Mouse (Mus musculus) kidney, embryonic 15.5 days (tissue): Measurements from ENCODE around the gene Zfp746. TPM values are rescaled to one million over a fixed set of nuclear protein-coding genes. Genes with fewer than 3 reads are reported as not detected.
A peak's percentile ranks its signal among the peaks of the same experiment; 100 is the strongest.

Source experiments
- ATAC-seq: fragments of 200-750 bp; cut with Nextera tagmentation; replicated peaks from 2 replicates; pipeline ENCODE4 v1.8.0; 2017; ENCODE audit warnings: moderate TSS enrichment; ENCODE audit not compliant: low FRiP score
- H3K27ac ChIP-seq: fragments of 300-500 bp; sonication (generic); 2 replicates; pipeline ENCODE4 v1.5.1; 2015; ENCODE audit warnings: mild to moderate bottlenecking, inconsistent platforms
- H3K27me3 ChIP-seq: fragments of 300-500 bp; sonication (generic); 2 replicates; pipeline ENCODE4 v1.6.1; 2015; ENCODE audit warnings: inconsistent platforms
- H3K36me3 ChIP-seq: fragments of 300-500 bp; sonication (generic); 2 replicates; pipeline ENCODE4 v1.6.1; 2015; ENCODE audit warnings: inconsistent platforms
- H3K4me1 ChIP-seq: fragments of 300-500 bp; sonication (generic); 2 replicates; pipeline ENCODE4 v1.6.1; 2015; ENCODE audit warnings: inconsistent platforms
- H3K4me2 ChIP-seq: fragments of 300-500 bp; sonication (generic); 2 replicates; pipeline ENCODE4 v1.6.1; 2015; ENCODE audit warnings: moderate library complexity, mild to moderate bottlenecking, inconsistent platforms
- H3K4me3 ChIP-seq: fragments of 300-500 bp; sonication (generic); replicated peaks from 2 replicates; pipeline ENCODE4 v1.5.1; 2015; ENCODE audit warnings: mild to moderate bottlenecking, inconsistent platforms
- H3K9ac ChIP-seq: fragments of 300-500 bp; sonication (generic); 2 replicates; pipeline ENCODE4 v1.6.1; 2015; ENCODE audit warnings: mild to moderate bottlenecking, inconsistent platforms
- H3K9me3 ChIP-seq: fragments of 300-500 bp; sonication (generic); replicated peaks from 2 replicates; pipeline ENCODE4 v1.6.1; 2016; ENCODE audit warnings: inconsistent platforms
- WGBS: fragments of 180-500 bp; shearing (Covaris S2); methylation state at CpG from one replicate; pipeline ENCODE4 v1.1.7; 2015; ENCODE audit warnings: mixed read lengths; 5-methylcytosine and 5-hydroxymethylcytosine counted together
- microRNA-seq: library from miRNA; unstranded; fragments of <30 nt; microRNA quantifications from one replicate; pipeline ENCODE4, GENCODE M21; 2016
- polyA plus RNA-seq: library from polyadenylated mRNA; unstranded; fragments of >200 nt; fragmentation: Nextera tagmentation; extraction: Ambion mirVana; gene quantifications from 2 replicates; pipeline ENCODE4 v1.2.1, GENCODE M21; 2015

Zfp746 gene
- polyA plus RNA-seq, 1 experiment from 2014 or later = 24.0 TPM

DNA sequence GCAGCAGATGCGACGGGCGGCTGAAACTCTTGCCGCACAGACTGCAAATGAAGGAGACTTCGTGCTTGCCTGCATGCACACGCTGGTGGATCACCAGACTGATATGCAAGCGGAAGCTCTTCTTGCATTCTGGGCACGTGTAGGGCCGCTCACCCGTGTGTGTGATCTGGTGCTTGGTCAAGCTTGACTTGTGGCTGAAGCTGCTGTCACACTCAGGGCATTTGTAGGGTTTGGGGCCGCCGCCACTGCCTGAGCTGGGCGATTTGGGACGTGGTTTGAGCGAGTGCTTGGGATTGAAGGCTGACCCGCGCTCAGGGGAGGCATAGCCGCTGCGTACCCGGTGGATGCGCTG lies 61.4 kb downstream of the Zfp746 start:
- H3K4me1 ChIP-seq = no peaks in the 10 kb centered on the region
- peak; percentile 56; the same call in 1 of the 2 replicates for ATAC-seq
- H3K4me2 ChIP-seq = no peak overlapping the region
- peaks cover 82% of the 10 kb centered on the region for H3K36me3 ChIP-seq
- 78% methylated on average over 21 of the region's 21 CpGs for WGBS
- no peak overlapping the region for H3K27ac ChIP-seq
- H3K9me3 ChIP-seq = peaks cover 20% of the 10 kb centered on the region
- H3K9ac ChIP-seq = no peak overlapping the region
- no peak overlapping the region for H3K4me3 ChIP-seq
- no peaks in the 10 kb centered on the region for H3K27me3 ChIP-seq

DNA sequence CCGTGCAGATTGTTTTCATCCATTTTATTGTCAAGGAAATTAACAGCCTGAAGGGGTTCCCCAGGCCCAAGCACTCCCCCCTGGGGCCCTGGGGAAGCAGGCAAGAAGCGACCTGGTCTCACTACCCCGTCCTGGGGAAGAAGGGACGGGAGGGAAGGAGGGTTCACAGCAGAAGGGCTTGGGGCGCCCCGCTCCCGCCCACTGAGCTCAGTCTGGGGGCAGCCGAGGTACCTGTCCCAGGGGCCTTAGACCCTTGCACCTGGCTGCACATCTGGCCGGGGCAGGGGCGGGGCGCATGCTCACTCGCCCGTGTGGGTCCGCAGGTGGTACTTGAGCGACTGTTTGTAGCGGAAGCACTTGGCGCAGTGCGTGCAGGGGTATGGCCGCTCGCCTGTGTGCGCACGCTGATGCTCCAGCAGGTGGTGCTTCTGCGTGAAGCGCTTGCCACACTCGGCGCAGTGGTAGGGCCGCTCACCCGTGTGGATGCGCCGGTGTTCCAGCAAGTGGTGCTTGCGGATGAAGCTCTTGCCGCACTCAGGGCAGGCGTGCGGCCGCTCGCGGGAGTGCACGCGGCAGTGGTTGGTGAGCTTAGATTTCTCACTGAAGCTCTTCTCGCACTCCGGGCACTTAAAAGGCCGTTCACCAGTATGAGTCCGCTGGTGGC lies 61.9 kb downstream of the Zfp746 start:
- Histone ChIP-seq H3K4me2 (no peak overlapping the region), H3K36me3 (peaks cover 78% of the 10 kb centered on the region), H3K4me1 (no peaks in the 10 kb centered on the region), H3K27ac (no peak overlapping the region), H3K27me3 (no peaks in the 10 kb centered on the region), H3K9ac (no peak overlapping the region), H3K4me3 (no peak overlapping the region), H3K9me3 (peaks cover 20% of the 10 kb centered on the region)
- peak; percentile 66 for ATAC-seq
- WGBS = 79% methylated on average over 43 of the region's 43 CpGs

DNA sequence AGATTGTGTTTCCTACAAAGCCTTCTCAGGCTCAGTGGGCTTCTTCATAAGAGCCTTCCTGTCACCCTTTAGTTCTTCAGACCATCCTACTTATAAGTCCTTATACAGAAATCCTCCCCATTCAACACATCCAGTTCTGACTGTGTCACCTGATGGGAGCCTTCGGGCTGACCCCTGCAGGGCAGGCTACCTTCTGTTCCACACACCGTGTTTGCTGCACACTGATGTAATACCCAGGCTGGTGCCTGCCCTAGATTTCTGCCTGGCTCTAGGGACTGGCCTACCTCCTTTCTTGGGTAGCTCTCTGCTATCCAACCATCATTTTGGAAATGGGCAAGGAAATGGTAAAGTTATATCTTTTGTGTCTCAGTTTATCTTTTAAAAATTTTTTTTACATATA lies 63.7 kb downstream of the Zfp746 start:
- H3K27ac ChIP-seq = no peak overlapping the region
- WGBS = 87% methylated on average over 2 of the region's 2 CpGs

DNA sequence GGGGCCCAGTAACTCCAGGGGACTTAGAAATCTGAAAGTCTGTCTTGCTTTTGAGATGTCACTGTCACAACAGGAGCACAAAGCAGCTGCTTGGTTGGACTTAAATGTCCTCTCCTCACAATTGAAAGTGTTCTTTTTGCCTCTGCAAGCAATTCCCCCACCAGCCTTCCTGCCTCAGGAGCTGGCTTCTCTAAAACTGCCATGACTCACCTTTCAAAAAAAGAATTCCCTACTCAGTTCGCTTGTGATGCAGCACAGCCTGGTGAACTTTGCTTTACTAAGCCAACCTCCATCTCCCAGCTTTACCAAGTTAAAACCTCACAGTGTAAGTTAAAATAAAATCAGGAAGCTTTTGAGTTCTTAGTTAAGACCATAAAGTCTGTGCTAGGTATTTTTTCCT lies 64.7 kb downstream of the Zfp746 start:
- H3K4me3 ChIP-seq = no peak overlapping the region
- H3K9me3 ChIP-seq = peaks cover 20% of the 10 kb centered on the region
- H3K9ac ChIP-seq = no peak overlapping the region
- WGBS = 64% methylated on average over 1 of the region's 1 CpGs
- no peak overlapping the region for H3K27ac ChIP-seq
- no peak for ATAC-seq
- H3K36me3 ChIP-seq = peaks cover 57% of the 10 kb centered on the region
- H3K27me3 ChIP-seq = no peaks in the 10 kb centered on the region
- peaks cover under 1% of the 10 kb centered on the region; the same call in 1 of the 2 replicates for H3K4me1 ChIP-seq
- H3K4me2 ChIP-seq = no peak overlapping the region

More for the DNA sequence above, 63.7 kb downstream of the Zfp746 start:
- H3K4me3 ChIP-seq = no peak overlapping the region
- H3K9me3 ChIP-seq = peaks cover 20% of the 10 kb centered on the region
- no peaks in the 10 kb centered on the region for H3K4me1 ChIP-seq
- H3K4me2 ChIP-seq = no peak overlapping the region
- peaks cover 67% of the 10 kb centered on the region for H3K36me3 ChIP-seq
- no peak for ATAC-seq
- no peak overlapping the region for H3K9ac ChIP-seq
- H3K27me3 ChIP-seq = no peaks in the 10 kb centered on the region

DNA sequence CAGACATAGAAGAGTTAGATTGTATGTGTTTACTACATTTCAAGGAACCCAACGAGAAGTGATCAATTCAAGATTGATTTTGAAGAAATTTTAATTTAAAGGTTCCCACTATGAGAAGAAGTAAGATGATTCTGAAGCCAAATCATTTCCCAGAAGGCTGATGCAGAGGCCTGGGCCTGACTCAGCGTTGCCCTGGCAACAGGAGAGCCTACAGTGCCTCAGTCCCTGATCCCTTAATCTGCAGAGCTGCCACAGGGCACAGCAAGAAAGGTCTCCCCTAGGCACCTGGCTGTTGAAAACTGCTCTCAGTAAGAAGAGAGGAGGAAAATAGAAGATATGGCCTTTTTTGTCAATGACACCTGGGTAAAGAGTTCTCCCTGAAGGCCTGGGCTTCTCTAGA lies 66.4 kb downstream of the Zfp746 start:
- 86% methylated on average over 2 of the region's 2 CpGs for WGBS
- no peak overlapping the region for H3K9ac ChIP-seq
- H3K9me3 ChIP-seq = peaks cover 11% of the 10 kb centered on the region
- no peak overlapping the region for H3K4me3 ChIP-seq
- H3K4me1 ChIP-seq = peaks cover 11% of the 10 kb centered on the region
- no peak overlapping the region for H3K4me2 ChIP-seq
- peaks cover 41% of the 10 kb centered on the region for H3K36me3 ChIP-seq
- ATAC-seq = no peak
- no peak overlapping the region for H3K27ac ChIP-seq
- no peaks in the 10 kb centered on the region for H3K27me3 ChIP-seq

DNA sequence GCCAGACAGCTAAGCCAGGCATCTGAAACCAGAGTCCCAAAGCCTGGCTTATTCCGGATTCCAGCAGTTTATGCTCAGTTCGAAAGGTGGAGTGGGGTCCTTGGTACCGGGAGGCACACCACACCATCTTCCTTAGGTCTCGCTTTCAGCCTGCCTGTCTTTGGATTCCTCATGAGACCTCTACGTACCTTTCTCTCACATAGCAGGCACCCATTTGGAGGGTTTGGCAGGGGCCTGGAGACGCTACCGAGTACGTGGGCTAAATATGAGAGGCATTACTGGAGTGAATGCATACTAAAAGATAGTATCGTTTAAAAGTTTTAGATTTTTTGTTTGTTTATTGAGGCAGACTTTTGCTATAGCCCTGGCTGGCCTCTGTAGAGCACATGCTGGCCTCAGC lies 69.6 kb downstream of the Zfp746 start:
- H3K27ac ChIP-seq = no peak overlapping the region
- ATAC-seq = no peak
- no peak overlapping the region for H3K4me2 ChIP-seq
- peaks cover 11% of the 10 kb centered on the region for H3K4me1 ChIP-seq
- H3K27me3 ChIP-seq = no peaks in the 10 kb centered on the region
- H3K36me3 ChIP-seq = peaks cover 15% of the 10 kb centered on the region
- no peaks in the 10 kb centered on the region for H3K9me3 ChIP-seq
- no peak overlapping the region for H3K9ac ChIP-seq
- WGBS = 90% methylated on average over 9 of the region's 9 CpGs
- H3K4me3 ChIP-seq = no peak overlapping the region

DNA sequence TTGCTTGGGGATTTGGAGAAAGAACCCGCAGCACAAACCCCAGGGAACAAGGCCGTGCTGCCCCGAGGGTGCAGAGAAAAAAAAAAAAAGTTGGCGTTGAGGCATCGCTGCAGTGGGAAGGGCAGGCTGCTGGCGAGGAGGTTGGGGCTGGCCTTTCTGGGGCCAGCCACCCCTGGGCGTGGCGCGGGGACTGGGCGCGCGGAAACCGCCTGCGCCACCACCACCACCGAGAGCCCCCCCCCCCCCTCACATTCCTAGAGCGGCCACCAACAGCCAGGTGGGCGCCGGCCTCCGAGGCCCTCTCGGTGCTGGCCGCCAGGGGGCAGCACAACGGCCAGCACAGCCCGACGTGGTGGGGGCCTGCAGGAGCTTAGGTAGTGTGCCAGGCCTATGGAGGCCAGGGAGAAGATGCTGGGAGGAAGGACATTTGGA lies 70.3 kb downstream of the Zfp746 start:
- Histone ChIP-seq H3K27ac (no peak overlapping the region), H3K4me1 (peaks cover 11% of the 10 kb centered on the region), H3K27me3 (no peaks in the 10 kb centered on the region), H3K9ac (peak overlapping the region; percentile 33; the same call in 1 of the 2 replicates), H3K4me3 (peak overlapping the region; percentile 44), H3K9me3 (no peaks in the 10 kb centered on the region), H3K36me3 (peaks cover 9% of the 10 kb centered on the region), H3K4me2 (peak overlapping the region; percentile 67)
- ATAC-seq = peak; percentile 98
- 0% methylated on average over 18 of the region's 24 CpGs for WGBS

Small RNA genes lying within 50 kb of the gene (microRNA-seq; reads per million reads assigned to microRNA genes)
- gene Gm24563 = not detected

Other genes with a start within 250 kb of the Zfp746 start
- gene Zfp282, start 209.4 kb downstream of the Zfp746 start, polyA plus RNA-seq = 16.3 and 18.0 TPM in 2 replicates
- gene Zfp212, start 166.1 kb downstream of the Zfp746 start, polyA plus RNA-seq = 19.3 and 20.6 TPM in 2 replicates
- 9.0 and 10.7 TPM in 2 replicates for gene Zfp956, start 133.2 kb downstream of the Zfp746 start, polyA plus RNA-seq
- gene Zfp777, start 37.7 kb downstream of the Zfp746 start, polyA plus RNA-seq = 8.9 and 9.8 TPM in 2 replicates